9 mouse cellular contexts compared by ENCODE assay signal in genomic region chr8:45469507-45470178, GRCm38 (mm10). TPM values are rescaled to one million over a fixed set of nuclear protein-coding genes. Genes with fewer than 3 reads are reported as not detected.
DNase-seq lines count a peak whose midpoint lies in the region; ATAC-seq and TF ChIP-seq lines count a peak whose summit lies in the region.
"Had no signal": no experiment of that assay in that cellular context is flagged by ENCODE, and none has a peak within 500 bp of the region (broad histone marks: within the 10 kb centered on the region; RNA-seq: fewer than 3 reads in every experiment).

No protein-coding gene starts in this region.

- no peak overlapping the region for H3K9ac ChIP-seq in forebrain, embryonic 15.5 days (replicated peaks)
- H3K9ac ChIP-seq: neural tube, embryonic 13.5 days had no signal

- no peak overlapping the region for H3K4me3 ChIP-seq in gastrocnemius, adult 2 months
- no peak overlapping the region for H3K4me3 ChIP-seq in forebrain, embryonic 15.5 days
- H3K4me3 ChIP-seq: neural tube, embryonic 13.5 days had no signal

- H3K27me3 ChIP-seq in Patski = no peaks in the 10 kb centered on the region
- H3K27me3 ChIP-seq in forebrain, embryonic 15.5 days = no peaks in the 10 kb centered on the region
- H3K27me3 ChIP-seq: neural tube, embryonic 13.5 days had no signal

- no peak for ATAC-seq in Patski
- ATAC-seq in forebrain, embryonic 15.5 days (replicated peaks) = peak; percentile 57; the same call in 1 of the 2 replicates

- no peak overlapping the region for H3K27ac ChIP-seq in gastrocnemius, adult 2 months
- H3K27ac ChIP-seq in forebrain, embryonic 15.5 days (replicated peaks) = peak overlapping the region; percentile 31; the same call in 1 of the 2 replicates
- H3K27ac ChIP-seq: neural tube, embryonic 13.5 days had no signal

- no peaks in the 10 kb centered on the region for H3K9me3 ChIP-seq in forebrain, embryonic 15.5 days
- H3K9me3 ChIP-seq: neural tube, embryonic 13.5 days had no signal

- no peak for TF ChIP-seq CTCF in gastrocnemius, adult 2 months (IDR thresholded peaks at IDR 0.05)
- no peak for TF ChIP-seq CTCF in Patski (IDR thresholded peaks at IDR 0.05)

- no peaks in the 10 kb centered on the region for H3K36me3 ChIP-seq in forebrain, embryonic 15.5 days
- H3K36me3 ChIP-seq: neural tube, embryonic 13.5 days had no signal

- peaks cover 7% of the 10 kb centered on the region; the same call in 1 of the 2 replicates for H3K4me1 ChIP-seq in forebrain, embryonic 15.5 days

- CTCF ChIA-PET in Patski (lab: Charles Lee) = interaction anchor here (1.1 to 1.3 kb wide), 2 partner anchors 10 to 14 kb away, joined by 5 read pairs; no protein-coding TSS in a partner anchor

- DNase-seq in gastrocnemius, adult 2 months = peak; percentile 18
- no peak for DNase-seq in gastrocnemius, postnatal 4 days (ENCODE audit: low spot score in 2 of 2)
- DNase-seq in Patski (ENCODE audit: low read depth, low spot score) = peak; percentile 19
- peak; percentile 19 to 44 for DNase-seq in kidney, postnatal 4 days
- DNase-seq in thymus, postnatal 25 days = no peak
- DNase-seq in embryo, embryonic 11 days = no peak
- DNase-seq in right cerebral cortex, adult 18-20 months = no peak

- POLR2A ChIA-PET in Patski (lab: Charles Lee) = no interaction called here

- intact Hi-C loops in gastrocnemius, adult 2 months (cut with DNase I) = no loop called here

- WGBS in forebrain, embryonic 15.5 days = 35% methylated on average over 8 of the region's 8 CpGs

- no peak overlapping the region for H3K4me2 ChIP-seq in forebrain, embryonic 15.5 days (replicated peaks)
- H3K4me2 ChIP-seq: neural tube, embryonic 13.5 days had no signal

- in situ Hi-C loops in Patski (cut with MboI; ENCODE audit: low pct_unique_long_range_greater_than_20kb) = no loop called here

RNA-seq across cellular contexts. Expression of gene Sorbs2, which starts 37.9 kb away (rescaled TPM):
- 10 to 100 TPM; 32.8 to 80.8 TPM for total RNA-seq in gastrocnemius, adult 2 months (2021)
- 10 to 100 TPM; 40.0 to 48.1 TPM for total RNA-seq in gastrocnemius, postnatal 4 days (2021)
- 17.3 TPM for polyA plus RNA-seq in Patski (2021)
- 100 and 106 TPM in 2 replicates for polyA plus RNA-seq in forebrain, embryonic 15.5 days (2015; fragmentation: Nextera tagmentation; extraction: Ambion mirVana)

RNA-seq across cellular contexts. Expression of gene Tlr3, which starts 58.8 kb away (rescaled TPM):
- total RNA-seq in gastrocnemius, adult 2 months (2021) = 1 to 10 TPM in 1 of 2 experiments, under 1 TPM in 1; 0.99 to 1.8 TPM
- 1 to 10 TPM; 3.7 to 3.8 TPM for total RNA-seq in gastrocnemius, postnatal 4 days (2021)
- polyA plus RNA-seq in Patski (2021) = 4.9 TPM
- 0.93 and 0.94 TPM in 2 replicates for polyA plus RNA-seq in forebrain, embryonic 15.5 days (2015; fragmentation: Nextera tagmentation; extraction: Ambion mirVana)

Comparison
In these comparisons a context has a peak if more than half of its experiments do, and no peak if none do; other contexts are left out.
1. DNase-seq: peak in gastrocnemius, adult 2 months (single experiment), Patski (single experiment) and kidney, postnatal 4 days (2 of 2); none in gastrocnemius, postnatal 4 days (0 of 2), thymus, postnatal 25 days (single experiment), embryo, embryonic 11 days (single experiment) and right cerebral cortex, adult 18-20 months (single experiment).